In genomic region chr12:46818021-46818855, GRCm38 (mm10) we compare ENCODE assay signal across 8 mouse cellular contexts. TPM values are rescaled to one million over a fixed set of nuclear protein-coding genes. Genes with fewer than 3 reads are reported as not detected.
A peak's percentile ranks its signal among the peaks of the same experiment; 100 is the strongest.
DNase-seq lines count a peak whose midpoint lies in the region; ATAC-seq lines count a peak whose summit lies in the region.

No protein-coding gene starts in this region.

- 0 out of 2 replicates have a peak, but pooled peaks cover 5% of the 10 kb centered on the region for H3K4me1 ChIP-seq in embryonic facial prominence, embryonic 13.5 days
- H3K4me1 ChIP-seq in heart, embryonic 12.5 days (replicated peaks) = no peaks in the 10 kb centered on the region
- peaks cover 7% of the 10 kb centered on the region for H3K4me1 ChIP-seq in kidney, embryonic 16.5 days (ENCODE audit: insufficient read depth, low read length)
- H3K4me1 ChIP-seq in neural tube, embryonic 11.5 days (ENCODE audit: control insufficient read depth, insufficient read depth, low read length) = no peaks in the 10 kb centered on the region

- ATAC-seq in embryonic facial prominence, embryonic 13.5 days (ENCODE audit: insufficient number of reproducible peaks, insufficient read depth, low FRiP score, low TSS enrichment, low read depth) = no peak
- no peak for ATAC-seq in heart, embryonic 12.5 days (ENCODE audit: insufficient number of reproducible peaks, low FRiP score)
- ATAC-seq in kidney, embryonic 16.5 days (ENCODE audit: low FRiP score, low TSS enrichment) = peak; percentile 17; the same call in 1 of the 2 replicates
- peak; percentile 61 for ATAC-seq in neural tube, embryonic 11.5 days (ENCODE audit: insufficient read depth, low FRiP score, low TSS enrichment)

- H3K27ac ChIP-seq in embryonic facial prominence, embryonic 13.5 days = no peak overlapping the region
- H3K27ac ChIP-seq in heart, embryonic 12.5 days (ENCODE audit: poor library complexity, severe bottlenecking) = no peak overlapping the region
- H3K27ac ChIP-seq in kidney, embryonic 16.5 days (ENCODE audit: low read length) = no peak overlapping the region
- peak overlapping the region; percentile 99 for H3K27ac ChIP-seq in neural tube, embryonic 11.5 days (ENCODE audit: low read depth, low read length)

- peaks cover 23% of the 10 kb centered on the region for H3K27me3 ChIP-seq in embryonic facial prominence, embryonic 13.5 days
- H3K27me3 ChIP-seq in heart, embryonic 12.5 days (replicated peaks) = no peaks in the 10 kb centered on the region
- peaks cover 7% of the 10 kb centered on the region; the same call in 1 of the 2 replicates for H3K27me3 ChIP-seq in kidney, embryonic 16.5 days (ENCODE audit: insufficient read depth, low read length)
- H3K27me3 ChIP-seq in neural tube, embryonic 11.5 days (ENCODE audit: control insufficient read depth, insufficient read depth, low read length) = no peaks in the 10 kb centered on the region

- peak; percentile 26 for DNase-seq in thymus, postnatal 4 days
- DNase-seq in thymus, postnatal 25 days = no peak
- peak; percentile 21 for DNase-seq in liver
- peak; percentile 68 for DNase-seq in neural tube, embryonic 11.5 days (ENCODE audit: low spot score)
- peak; percentile 3 for DNase-seq in urinary bladder, postnatal 25 days (ENCODE audit: low spot score)

- H3K9ac ChIP-seq in embryonic facial prominence, embryonic 13.5 days = peak overlapping the region; percentile 75
- H3K9ac ChIP-seq in heart, embryonic 12.5 days = peak overlapping the region; percentile 76
- peak overlapping the region; percentile 71 for H3K9ac ChIP-seq in kidney, embryonic 16.5 days (replicated peaks; ENCODE audit: low read length)
- peak overlapping the region; percentile 87 for H3K9ac ChIP-seq in neural tube, embryonic 11.5 days (ENCODE audit: low read length)

- H3K4me2 ChIP-seq in embryonic facial prominence, embryonic 13.5 days = peak overlapping the region; percentile 89
- H3K4me2 ChIP-seq in heart, embryonic 12.5 days = peak overlapping the region; percentile 75
- H3K4me2 ChIP-seq in kidney, embryonic 16.5 days (replicated peaks; ENCODE audit: low read depth, low read length) = peak overlapping the region; percentile 92
- H3K4me2 ChIP-seq in neural tube, embryonic 11.5 days (ENCODE audit: low read depth) = peak overlapping the region; percentile 63

- under 1% methylated on average over 60 of the region's 61 CpGs for WGBS in embryonic facial prominence, embryonic 13.5 days
- WGBS in heart, embryonic 12.5 days = under 1% methylated on average over 57 of the region's 61 CpGs
- under 1% methylated on average over 43 of the region's 61 CpGs for WGBS in kidney, embryonic 16.5 days
- WGBS in neural tube, embryonic 11.5 days = under 1% methylated on average over 55 of the region's 61 CpGs

- no peaks in the 10 kb centered on the region for H3K9me3 ChIP-seq in embryonic facial prominence, embryonic 13.5 days
- no peaks in the 10 kb centered on the region for H3K9me3 ChIP-seq in heart, embryonic 12.5 days (replicated peaks)
- H3K9me3 ChIP-seq in kidney, embryonic 16.5 days (ENCODE audit: low read length) = no peaks in the 10 kb centered on the region
- H3K9me3 ChIP-seq in neural tube, embryonic 11.5 days (ENCODE audit: control insufficient read depth, low read length) = no peaks in the 10 kb centered on the region

- peak overlapping the region; percentile 78 for H3K4me3 ChIP-seq in embryonic facial prominence, embryonic 13.5 days
- H3K4me3 ChIP-seq in heart, embryonic 12.5 days = peak overlapping the region; percentile 90
- H3K4me3 ChIP-seq in kidney, embryonic 16.5 days (ENCODE audit: low read length) = peak overlapping the region; percentile 79
- H3K4me3 ChIP-seq in neural tube, embryonic 11.5 days (ENCODE audit: low read depth, low read length) = peak overlapping the region; percentile 83

- no peaks in the 10 kb centered on the region for H3K36me3 ChIP-seq in embryonic facial prominence, embryonic 13.5 days
- H3K36me3 ChIP-seq in heart, embryonic 12.5 days = no peaks in the 10 kb centered on the region
- no peaks in the 10 kb centered on the region for H3K36me3 ChIP-seq in kidney, embryonic 16.5 days (ENCODE audit: insufficient read depth, low read length)
- H3K36me3 ChIP-seq in neural tube, embryonic 11.5 days (ENCODE audit: control insufficient read depth, insufficient read depth, low read length) = no peaks in the 10 kb centered on the region

RNA-seq across cellular contexts. Expression of gene Nova1, which starts 0.5 kb away (rescaled TPM):
- 2.8 TPM in 2 replicates for polyA plus RNA-seq in embryonic facial prominence, embryonic 13.5 days (2015; fragmentation: Nextera tagmentation; extraction: Ambion mirVana)
- 1.6 and 2.1 TPM in 2 replicates for polyA plus RNA-seq in heart, embryonic 12.5 days (2016; fragmentation: Nextera tagmentation; extraction: Ambion mirVana)
- polyA plus RNA-seq in kidney, embryonic 16.5 days (2015; fragmentation: Nextera tagmentation; extraction: Ambion mirVana) = 1.1 and 1.7 TPM in 2 replicates
- 35.5 and 37.0 TPM in 2 replicates for polyA plus RNA-seq in neural tube, embryonic 11.5 days (2014; fragmentation: Nextera tagmentation; extraction: Ambion mirVana)

Comparison
In these comparisons a context has a peak if more than half of its experiments do, and no peak if none do; other contexts are left out.
1. ATAC-seq: peak in kidney, embryonic 16.5 days (single experiment) and neural tube, embryonic 11.5 days (single experiment); none in embryonic facial prominence, embryonic 13.5 days (single experiment) and heart, embryonic 12.5 days (single experiment).
2. Peak in every context shown above with its lines, with median percentiles within 50 percentile points of each other: H3K4me2 ChIP-seq, H3K4me3 ChIP-seq and H3K9ac ChIP-seq.